Mouse (Mus musculus) lung, postnatal 0 days (tissue): ENCODE measurements around the gene Ccser1.

Source experiments
- CTCF ChIP-seq: IDR thresholded peaks from 2 replicates; pipeline ENCODE4 v1.5.1; 2016; ENCODE audit warnings: antibody characterized with exemption, mild to moderate bottlenecking
- EP300 ChIP-seq: IDR thresholded peaks from 2 replicates; pipeline ENCODE4 v1.6.1; 2016; ENCODE audit warnings: antibody characterized with exemption, mild to moderate bottlenecking, control low read depth

DNA sequence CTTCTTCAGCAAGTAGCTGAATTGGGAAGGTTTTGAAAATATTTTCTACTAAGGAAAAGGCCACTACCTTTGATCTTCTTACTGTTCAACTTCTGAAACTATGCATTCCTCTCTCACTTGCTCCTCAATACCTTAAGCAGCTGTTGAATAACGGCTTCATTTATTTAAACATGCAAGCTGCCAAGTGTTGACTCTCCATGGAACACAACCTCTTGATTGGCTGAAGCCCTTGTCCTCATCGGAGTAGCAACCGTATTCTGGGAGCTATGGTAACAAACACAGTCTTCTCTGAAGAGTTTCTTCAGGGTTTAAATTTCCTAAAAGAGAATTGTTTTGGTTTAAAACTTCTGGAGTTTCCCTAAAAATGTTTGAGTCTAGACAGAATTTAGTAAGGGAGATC lies 27.2 kb upstream of the Ccser1 start:
- 0 out of 2 replicates have a peak, but pooled peaks have one; percentile 13 for TF ChIP-seq EP300
- no peak for TF ChIP-seq CTCF
